Mouse (Mus musculus): ENCODE data around the gene Srsf2.
"Not testable (repeated sequence)": the region's sequence is repeated elsewhere in the genome, so short reads cannot be mapped to it uniquely, and the experiment has no call there.

Gene Srsf2

DNA sequence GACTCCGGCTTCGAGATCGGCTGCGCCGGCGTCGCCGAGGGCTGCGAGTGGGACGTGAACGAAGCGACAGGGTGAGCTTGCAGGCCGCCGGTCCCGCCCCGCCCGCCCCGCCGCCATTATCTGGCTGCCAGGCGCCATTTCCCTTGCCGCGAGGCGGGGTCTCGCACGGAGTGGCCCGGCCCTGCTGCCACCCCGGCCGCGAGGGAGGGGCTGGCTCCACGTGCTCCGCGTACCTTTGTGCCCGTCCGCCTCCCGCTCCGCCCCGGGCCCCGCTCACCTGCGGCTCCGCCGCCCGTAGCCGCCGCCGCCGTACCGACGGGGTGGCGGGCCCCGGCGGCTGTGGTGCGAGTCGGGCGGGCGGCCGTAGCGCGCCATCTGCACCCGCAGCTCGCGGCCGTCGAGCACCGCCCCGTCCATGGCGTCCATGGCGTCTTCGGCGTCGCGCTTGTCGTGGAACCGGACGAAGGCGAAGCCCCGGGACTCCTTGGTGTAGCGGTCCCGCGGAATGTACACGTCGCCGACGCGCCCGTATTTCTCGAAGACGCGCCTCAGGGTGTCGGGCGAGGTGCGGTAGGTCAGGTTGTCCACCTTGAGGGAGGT is 503 bp downstream of the Srsf2 start, which contains the start of gene Mfsd11:
TSS of gene Mfsd11 (plus strand) at position 150 of the 600 bp plus-strand sequence.
- peak; percentile 76 to 78 for DNase-seq

DNA sequence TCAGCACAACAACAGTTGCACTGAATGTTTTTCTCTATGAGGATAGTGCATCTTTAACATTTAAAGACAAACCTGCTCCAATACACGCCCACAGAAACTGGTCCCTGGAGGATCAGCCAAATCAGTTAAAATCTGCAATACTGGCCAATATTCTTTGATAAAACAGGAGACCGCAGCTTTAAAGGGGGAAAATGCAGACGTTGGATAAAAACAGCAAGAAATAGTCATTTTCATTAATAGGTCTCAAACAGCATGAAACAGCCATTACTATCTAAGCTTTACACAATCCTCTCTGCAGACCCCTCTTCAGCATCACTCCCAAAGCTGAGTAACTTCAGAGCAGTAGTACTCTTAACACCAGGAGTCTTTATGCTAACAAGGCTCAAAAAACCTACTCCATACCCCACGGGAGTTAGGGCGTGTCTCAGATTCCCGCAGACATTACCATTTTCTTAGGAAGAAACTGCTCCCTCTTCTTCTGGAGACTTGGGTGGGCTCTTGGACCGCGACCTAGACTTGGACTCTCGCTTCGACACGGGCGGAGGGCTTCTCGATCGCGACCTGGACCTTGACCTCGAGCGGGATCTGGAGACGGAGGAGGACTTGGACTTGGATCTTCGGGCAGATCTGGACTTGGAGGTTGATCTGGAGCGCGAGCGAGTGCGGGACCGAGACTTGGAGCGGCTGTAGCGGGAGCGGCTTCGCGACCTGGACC is 1.2 kb downstream of the Srsf2 start:
- DNase-seq = no peak

DNA sequence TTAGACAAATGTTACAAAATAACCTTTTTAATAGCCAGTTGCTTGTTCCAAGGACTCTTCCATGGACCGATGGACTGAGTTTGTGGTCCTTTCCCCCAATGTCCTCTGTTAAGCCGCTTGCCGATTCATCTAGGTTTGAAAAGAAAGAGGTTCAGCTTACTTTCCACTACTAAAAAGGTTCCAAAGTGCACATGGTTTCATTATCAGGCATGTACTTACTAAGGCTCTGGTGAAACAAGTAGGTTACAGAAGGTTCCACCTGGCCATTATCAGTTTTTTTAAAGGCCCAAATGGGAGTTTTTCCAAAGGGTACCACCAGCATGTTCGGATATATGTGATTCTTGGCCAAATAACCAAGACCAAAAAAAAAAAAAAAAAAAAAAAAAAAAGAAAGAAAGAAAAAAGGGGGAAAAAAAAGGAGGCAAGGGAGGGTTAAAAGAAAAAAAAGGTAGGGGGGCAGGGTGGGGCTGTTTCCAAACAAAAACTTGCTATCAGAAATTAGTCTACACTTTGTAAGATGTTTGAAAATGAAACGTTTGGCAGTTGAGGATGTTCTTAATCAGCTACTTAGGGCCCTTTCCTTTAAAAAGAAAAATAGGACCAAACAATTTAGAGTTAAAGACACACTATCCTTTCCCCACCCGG is 1.9 kb downstream of the Srsf2 start:
- DNase-seq = no peak

DNA sequence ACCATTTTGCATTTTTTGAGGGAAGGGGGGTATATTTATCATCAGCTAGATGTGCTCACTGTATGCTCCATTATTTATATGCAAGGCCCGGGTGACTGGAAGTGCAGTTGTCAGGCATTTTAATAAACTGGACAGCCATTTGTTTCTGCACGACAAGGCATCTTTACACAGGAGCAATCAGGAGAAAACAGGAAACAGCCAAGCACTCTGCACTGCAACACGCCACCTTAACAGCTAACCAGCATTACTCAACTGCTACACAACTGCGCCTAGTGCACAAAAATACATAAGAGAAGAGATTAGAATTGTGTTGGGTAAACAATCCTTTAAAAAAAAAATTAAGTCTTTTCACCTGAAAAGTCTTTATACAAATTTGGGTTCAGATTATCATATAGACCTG is 2.8 kb downstream of the Srsf2 start:
- no peak for DNase-seq

DNA sequence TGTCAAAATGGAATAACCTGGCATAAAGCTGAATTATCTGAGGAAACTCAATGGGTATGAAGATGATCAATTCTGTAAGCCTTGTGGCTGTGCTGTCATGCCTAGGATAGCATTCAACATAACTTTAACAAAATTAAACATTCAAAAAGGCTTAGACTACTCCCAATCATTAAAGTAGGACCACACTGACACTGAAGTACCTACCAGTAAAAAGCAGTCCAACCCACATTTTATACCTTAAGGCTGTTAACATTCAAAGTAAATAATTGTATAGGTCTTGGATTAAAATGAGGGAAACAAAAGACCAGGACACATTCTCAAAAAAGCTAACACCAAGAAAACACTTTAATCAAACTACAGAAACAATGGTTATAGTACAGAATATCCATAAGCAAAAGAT is 3.3 kb downstream of the Srsf2 start:
- no peak for DNase-seq

DNA sequence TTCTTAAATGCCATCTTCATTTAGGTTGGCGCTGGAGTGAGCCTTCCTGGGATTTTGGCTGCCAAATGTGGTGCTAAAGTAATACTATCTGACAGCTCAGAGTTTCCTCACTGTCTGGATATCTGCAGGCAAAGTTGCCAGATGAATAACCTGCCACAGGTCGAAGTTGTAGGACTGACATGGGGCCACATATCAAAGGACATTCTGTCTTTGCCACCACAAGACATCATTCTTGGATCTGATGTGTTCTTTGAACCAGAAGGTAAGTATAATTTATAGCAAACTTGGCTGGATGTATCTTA is 4.1 kb downstream of the Srsf2 start:
- DNase-seq = not testable (repeated sequence)

DNA sequence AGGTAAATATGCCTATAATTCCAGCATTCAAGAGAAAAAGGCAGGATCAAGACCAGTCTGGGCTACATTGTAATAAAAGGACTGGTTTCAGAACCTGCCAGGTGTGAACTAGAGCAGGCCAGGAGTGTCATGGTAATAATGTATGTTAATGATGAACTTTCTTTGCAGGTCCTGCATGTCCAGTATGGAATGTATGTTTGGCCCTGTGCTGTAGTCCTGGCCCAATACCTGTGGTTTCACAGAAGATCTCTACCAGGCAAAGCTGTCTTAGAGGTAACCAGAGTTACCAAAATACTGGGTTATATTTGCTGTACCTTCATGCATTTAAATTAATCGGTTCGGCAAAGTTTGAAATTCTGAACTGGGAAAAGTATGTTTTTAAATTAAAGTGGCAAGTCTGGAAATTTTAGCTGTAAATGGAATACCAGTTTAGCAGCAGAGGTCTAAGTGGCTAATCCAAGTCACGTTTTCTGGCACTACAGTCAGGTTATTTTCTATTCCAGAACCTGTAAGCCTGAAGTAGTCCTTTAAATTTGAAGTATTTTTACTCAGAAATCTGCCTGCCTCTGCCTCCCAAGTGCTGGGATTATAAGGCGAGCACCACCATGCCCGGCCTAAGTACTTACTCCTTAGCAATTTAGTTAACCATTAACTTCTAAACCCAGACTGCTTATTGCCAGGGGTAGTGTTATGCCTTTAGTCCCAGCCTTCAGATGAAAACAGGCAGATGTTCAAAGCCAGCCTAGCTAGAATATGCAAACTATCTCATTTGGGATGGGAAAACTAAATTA is 4.6 kb downstream of the Srsf2 start:
- DNase-seq = no peak

DNA sequence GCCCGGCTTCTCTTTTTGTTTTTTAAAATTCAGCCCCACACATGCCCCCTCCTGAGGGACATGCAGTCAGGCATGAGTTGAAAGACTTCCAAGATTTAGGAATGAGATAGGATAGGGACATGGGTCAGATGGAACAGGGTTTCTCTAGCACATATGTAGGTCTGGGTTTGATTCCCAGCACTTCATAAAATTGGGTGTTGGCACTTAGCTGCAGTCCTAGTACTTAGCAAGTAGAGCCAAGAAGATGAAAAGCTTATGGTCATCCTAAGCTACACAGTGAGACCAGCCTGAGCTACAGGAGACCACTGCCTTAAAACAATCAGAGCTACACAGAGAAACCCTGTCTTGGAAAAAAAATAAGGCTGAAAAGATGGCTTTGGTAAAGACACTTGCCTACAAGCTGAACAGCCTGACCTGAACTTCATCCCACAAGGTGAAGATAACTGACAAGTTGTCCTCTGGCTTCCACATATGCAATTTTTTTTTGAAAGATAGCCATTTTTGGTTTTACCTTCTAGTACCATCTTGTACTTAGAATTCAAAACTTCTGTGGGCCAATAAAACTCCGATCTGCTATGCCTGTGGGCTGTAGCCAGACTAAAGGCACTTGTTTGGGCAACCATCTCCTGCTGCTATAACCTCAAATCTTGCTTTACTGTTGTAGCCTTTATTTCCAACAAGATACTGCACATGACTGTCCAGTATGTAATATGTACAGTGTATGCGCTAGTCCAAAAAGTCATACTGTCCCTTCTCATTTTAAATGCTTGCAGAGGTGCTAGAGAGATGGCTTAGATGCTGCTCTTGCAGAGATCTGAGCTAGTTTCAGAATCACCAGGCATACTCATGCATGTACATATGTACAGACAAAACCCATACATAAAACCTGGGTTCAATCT is 5.5 kb downstream of the Srsf2 start:
- no peak for DNase-seq

DNA sequence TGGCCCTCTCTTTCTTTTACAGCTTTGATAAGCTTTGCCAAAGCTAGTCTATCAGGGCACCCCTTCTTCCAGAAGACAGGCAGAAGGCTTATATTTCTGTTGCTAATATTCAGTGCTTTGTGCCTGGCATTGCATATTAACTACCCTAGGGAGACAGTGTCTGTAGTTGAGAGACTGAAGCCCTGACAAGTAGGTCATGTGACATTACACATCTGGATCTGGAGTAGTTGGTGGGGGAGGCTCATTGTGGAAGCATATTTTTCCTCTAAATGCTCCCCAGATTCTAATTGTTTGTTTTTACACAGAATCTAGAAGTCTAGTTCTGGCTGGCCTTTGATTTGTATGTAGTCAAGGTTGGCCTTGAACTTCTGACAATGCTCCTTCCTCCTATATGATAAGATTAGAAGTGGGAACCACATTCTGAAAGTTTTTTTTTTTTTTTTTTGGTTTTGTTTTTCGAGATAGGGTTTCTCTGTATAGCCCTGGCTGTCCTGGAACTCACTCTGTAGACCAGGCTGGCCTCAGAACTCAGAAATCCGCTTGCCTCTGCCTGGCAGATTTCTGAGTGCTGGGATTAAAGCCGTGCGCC is 6.2 kb downstream of the Srsf2 start:
- no peak for DNase-seq

DNA sequence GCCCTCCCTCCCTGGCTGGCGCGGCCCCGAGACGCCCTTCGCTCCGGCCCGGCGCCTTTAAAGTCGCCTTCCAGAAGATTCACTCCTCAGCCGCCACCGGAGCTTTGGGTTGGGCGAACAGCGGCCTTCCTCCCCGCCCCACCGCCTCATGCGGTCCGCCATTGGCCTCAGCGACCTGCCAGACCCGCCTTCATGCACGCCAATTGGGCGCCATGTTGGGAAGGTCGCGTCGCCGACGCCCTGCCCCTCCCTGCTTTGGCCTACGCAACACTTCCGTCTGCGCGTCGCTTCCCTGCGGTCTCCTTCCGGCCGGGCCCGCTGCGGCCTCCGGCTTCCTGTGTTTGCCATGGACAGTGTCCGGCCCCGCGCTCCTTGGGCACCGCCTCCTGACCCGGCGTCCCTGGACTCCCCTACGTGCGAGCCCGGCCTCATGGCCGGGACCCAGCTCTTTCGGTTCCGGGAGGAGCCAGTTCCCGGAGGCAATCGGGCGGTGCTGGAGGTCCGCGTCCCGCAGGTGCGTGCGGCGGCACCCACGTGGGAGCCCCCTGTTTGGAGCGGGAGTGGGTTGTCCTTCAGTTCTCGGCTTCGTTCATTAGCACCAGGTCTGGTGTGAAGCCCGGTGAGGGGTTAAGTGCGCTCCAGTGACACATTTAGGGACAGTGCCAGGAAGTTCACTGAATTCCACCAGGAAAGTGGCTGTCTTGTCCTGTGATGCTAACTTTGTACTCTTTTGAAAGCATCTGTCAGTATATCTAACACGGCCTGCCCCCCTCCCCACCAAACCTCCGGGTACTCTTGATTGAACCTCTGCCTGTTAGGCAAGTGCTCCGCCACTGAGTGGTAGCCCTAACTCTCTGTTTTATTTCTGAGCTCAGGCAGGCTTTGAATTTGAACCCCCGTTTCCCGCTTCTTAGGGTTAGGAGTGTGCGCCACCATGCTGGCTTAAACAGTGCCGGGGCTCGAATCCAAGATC is 9.3 kb downstream of the Srsf2 start, which contains the start of the genes Mettl23 and Jmjd6:
TSS of gene Mettl23 (plus strand) at position 18 of the 973 bp plus-strand sequence.
TSS of gene Jmjd6 (minus strand) at position 189 of the 973 bp plus-strand sequence.
- DNase-seq = peak; percentile 96 to 97

DNA sequence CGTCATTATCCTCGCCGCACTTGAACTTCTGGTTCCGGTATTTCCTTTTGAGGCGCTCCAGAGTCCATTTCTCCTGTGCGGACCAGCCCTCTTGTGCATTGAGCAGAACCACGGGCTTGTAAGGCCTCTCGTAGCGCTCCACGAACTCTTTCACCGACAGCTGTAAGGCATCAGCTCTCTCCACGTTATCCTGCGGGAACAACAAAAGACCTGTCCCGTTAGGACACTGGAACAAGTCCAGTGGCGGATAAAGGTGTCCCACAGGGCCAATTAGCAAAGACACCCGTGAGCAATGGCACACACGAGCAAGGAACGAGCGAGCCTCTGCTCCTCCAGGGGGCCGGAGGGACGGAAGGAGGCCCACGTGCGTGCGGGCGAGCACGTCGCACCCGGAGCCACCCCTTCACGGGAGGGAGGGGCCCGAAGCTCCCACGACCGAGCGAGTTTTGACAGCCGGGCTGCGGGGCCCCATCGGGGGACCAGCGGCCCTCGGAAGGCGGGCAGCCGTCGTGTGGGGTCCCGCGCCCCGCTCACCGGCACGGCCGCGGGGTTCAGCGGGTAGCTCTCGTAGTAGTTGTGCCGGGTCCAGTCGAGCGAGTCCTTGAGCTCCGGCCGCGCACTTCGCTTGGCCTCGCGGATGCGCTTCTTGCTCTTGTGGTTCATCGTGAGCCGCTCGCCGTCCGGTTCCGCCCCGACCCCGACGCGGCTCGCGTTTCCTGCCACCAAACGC is 10.2 kb downstream of the Srsf2 start:
- peak; percentile 64 to 74 for DNase-seq

DNA sequence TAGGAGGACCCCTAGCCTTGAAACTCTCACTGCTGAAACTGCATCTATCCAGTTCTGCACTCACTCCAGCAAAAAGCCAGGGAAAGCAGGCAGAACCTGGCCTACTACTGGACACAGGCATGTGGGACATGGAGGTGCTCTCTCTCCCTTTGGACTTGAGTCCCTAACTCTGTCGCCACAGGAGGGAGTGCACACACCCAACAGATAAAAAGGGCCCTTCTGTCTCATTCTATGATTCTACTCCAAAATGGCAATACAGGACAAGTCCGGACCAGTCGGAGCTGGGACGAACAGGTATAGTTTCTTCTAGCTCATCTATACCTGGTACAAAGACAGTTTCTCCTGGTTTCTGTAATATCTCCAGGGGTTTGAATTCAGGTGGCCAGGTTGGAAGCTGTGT is 12.1 kb downstream of the Srsf2 start:
- DNase-seq = no peak

DNA sequence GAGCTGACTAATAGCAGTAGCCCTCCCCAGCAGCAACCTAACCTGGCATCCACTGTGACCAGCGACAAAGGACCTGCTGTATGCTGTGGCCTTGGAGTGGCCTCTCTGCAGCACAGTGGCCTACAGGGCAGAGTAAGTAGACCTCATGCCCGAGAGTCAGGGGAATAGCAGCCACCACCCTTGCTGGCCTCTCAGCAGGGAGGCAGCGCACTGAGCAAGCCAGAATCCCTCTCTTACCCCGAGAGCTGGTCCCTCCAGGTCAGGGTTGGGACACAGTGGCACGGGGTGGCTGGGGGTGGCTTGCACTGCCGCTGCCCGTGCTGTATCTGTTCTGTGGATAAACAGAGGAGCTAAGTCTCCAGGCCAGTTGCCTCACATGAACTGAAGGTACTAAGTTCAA is 13.3 kb downstream of the Srsf2 start:
- no peak for DNase-seq

DNA sequence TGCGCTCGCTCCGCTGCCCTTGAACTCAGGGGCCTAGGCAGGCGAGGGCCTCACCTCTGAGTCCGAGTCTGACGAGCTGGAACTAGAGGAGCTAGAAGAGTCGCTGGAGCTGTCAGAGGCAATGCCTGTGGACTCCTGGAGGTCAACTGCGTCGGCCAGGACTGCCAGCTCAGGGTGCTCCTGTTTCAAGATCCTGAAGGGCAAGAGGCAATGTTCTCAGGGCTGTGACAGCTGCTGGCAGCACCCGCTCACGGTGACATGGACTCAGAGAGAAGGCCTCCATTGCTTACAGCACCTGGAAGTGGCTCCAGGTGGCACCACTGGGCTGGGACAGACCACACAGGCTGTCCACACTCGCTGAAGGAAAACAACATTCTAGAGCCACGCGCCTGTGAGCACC is 14.0 kb downstream of the Srsf2 start:
- DNase-seq = no peak

DNA sequence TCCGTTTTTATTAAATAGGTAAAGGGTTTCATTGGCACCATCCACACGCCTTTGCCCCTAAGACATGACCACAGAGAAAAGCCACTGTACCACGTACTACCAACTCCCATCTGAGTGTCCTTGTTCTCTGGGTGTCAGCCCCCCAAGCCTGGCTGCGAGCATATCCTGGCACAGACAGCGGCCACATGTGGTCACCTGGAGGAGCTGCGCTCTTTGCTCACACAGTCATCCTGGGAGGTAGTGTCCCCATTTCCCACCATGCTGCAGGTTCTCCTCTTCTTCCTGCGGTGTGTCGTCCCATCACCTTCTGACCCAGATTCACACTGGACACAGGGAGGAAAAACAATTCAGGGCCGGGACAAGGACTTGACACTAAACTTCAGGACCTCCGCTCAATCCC is 15.5 kb downstream of the Srsf2 start:
- DNase-seq = no peak

DNA sequence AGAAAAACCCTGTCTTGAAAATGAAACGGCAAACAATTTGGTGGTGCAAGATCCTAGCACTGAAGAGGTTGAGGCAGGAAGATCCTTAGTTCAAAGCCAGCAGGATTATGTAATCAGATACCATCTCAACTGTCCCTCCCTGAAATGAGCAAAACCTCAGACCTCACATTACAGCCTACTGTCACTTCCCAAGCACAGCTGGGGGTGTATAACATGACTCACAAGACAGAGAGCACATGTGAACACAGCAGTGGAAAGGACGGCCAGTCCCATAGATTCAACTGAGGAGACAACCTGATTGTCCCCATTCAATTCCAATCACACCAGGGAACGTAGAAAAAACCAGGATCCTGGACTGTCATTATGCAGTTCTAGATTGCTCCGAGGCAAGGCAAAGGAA is 16.6 kb downstream of the Srsf2 start:
- DNase-seq = no peak

DNA sequence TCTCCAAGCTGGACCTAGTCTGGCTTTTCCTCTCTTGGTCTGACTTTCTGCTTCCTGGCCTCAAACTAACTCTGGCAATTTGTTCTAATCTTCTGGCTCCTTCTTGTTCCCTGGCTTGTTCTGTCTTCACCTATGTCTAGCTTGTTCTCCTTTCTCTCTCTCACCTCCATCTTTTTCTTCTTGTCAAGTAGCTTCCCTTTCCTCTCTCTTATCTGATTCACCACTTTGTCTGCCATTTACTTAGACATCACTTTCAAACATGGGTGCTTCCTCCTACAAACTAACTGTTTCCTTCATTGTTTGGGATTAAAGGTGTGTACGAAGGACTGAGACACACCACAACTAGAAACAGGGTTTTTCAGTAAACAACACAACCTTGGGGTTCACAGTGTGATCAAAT is 17.9 kb downstream of the Srsf2 start:
- no peak for DNase-seq

DNA sequence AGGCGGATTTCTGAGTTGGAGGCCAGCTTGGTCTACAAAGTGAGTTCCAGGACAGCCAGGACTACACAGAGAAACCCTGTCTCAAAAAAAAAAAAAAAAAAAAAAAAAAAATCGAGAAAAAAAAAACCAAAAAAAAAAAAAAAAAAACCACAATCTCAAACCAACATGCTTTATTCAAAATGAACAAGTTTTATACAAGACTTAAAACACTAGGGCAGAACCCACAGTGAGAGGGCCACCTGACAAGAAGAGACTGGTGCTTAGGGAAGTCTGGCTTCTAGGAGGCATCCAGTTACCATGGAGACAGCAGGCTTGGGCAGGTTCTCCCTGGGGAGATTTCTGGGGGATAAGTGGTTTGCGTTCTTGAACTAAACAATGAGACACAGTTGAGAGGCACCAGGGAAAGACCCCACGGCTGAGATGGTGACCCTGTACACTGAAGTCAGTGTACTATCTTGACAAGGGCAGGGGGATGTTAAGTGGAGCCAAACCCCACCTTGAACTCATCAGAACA is 20.7 kb downstream of the Srsf2 start:
- no peak for DNase-seq

DNA sequence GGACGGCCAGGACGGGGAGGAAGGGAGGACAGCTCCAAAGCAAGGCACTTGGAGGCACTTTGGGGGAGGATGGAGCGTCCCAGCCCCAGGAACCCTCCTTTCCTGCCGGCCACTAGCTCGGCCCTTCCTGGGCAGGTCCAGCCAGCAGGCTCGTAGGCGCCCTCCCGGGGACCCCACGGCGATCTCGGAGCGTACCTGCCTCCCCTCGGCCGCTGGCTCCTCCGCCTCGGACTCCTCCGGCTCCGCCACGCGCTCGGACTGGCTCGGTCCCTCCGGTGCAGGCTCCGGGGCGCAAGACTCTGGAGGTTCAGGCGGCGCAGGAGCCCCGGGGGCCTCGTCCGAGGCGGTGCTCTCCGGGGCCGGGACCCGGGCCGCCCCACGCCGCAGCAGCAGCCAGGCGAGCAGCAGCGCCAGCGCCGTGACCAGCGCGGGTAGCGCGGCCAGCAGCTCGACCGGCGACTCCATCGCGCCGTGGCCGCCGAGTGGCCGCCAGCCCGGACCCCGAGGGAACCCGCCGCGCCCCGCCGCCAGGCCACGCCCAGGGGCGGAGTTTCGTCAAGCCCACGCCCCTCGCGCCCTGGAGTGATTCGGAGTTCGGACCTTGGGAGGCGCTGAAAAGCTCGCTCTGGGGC is 25.2 kb downstream of the Srsf2 start, which contains the start of gene Mxra7:
TSS of gene Mxra7 (minus strand) at position 513 of the 632 bp plus-strand sequence.
- DNase-seq = no peak
